Mouse (Mus musculus): ENCODE measurements around the gene Mettl7a1.

Gene Mettl7a1

GRCm38 (mm10) chr15:100290858-100291257 lies 13.1 kb upstream of the Mettl7a1 start:
- in situ Hi-C loops (cut with MboI; ENCODE audit: low pct_unique_long_range_greater_than_20kb in 1 of 2, low sequenced_read_pairs in 2 of 2, unreplicated experiment in 1 of 2), result no loop called here

DNA sequence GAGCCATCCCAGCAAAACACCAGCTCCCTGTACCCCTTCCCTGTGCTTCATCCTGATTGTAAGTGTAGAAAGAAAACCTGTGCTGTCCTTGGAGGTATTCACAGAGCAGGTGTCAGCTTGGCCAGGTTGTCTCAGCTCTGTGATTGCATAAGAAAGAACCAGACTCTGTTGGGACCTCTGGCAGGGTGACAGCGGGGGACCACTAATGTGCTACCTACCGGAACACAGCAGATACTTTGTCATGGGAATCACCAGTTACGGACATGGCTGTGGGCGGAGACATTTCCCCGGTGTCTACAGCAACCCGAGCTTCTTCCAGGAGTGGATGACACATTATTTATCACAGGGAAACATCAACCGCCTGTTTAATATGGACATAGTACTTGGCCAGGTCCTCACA lies 11.6 kb upstream of the Mettl7a1 start:
- in situ Hi-C loops (cut with MboI; ENCODE audit: low pct_unique_long_range_greater_than_20kb in 1 of 2, low sequenced_read_pairs in 2 of 2, unreplicated experiment in 1 of 2), result no loop called here

DNA sequence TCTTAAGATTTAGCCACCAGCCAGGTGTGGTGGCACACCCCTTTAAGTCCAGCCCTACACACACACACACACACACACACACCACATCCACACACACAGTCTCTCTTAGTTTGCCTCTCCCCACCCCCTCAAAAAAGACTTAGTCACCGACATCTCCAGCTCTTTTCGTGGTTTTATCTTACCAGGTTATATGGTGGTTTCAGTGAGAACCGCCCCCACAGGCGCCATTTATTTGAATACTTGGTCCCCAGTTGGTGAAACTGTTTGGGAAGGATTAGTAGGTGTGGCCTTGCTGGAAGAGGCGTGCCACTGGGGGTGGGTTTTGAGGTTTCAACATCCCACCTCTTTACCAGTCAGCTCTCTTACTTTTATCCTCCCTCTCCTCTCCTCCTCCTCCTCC lies 6.1 kb upstream of the Mettl7a1 start:
- in situ Hi-C loops (cut with MboI; ENCODE audit: low pct_unique_long_range_greater_than_20kb in 1 of 2, low sequenced_read_pairs in 2 of 2, unreplicated experiment in 1 of 2), result no loop called here

DNA sequence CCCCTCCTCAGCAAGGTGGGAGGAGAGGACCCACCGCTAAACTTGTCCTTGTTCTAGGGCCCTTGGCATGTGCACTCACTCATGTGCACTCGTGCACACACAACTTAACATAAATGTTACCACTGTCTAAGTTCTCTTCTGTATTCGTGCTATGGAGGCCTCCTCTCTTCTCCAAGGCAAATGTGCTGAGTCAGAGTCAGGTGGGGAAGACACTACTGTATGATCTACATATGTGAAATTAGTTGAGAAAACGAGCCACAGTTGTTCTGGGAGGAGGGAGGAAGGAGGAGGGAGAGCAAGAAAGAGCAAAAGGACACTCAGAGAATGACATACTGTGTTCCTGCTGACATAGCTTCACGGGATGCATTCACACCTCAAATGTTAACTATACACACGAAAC lies 3.4 kb upstream of the Mettl7a1 start:
- in situ Hi-C loops (cut with MboI; ENCODE audit: low pct_unique_long_range_greater_than_20kb in 1 of 2, low sequenced_read_pairs in 2 of 2, unreplicated experiment in 1 of 2), result loop anchor here (10.0 to 25.0 kb wide), 2 partner anchors 56 to 263 kb away; partner anchors contain the start of gene Dip2b (in 1 of the 2)

- in situ Hi-C loops (cut with MboI; ENCODE audit: low pct_unique_long_range_greater_than_20kb in 1 of 2, low sequenced_read_pairs in 2 of 2, unreplicated experiment in 1 of 2), result loop anchor here (10.0 to 25.0 kb wide), 2 partner anchors 57 to 264 kb away; partner anchors contain the start of gene Dip2b (in 1 of the 2)
Measured at GRCm38 (mm10) chr15:100301556-100301955, 2.4 kb upstream of the Mettl7a1 start.

- in situ Hi-C loops (cut with MboI; ENCODE audit: low pct_unique_long_range_greater_than_20kb in 1 of 2, low sequenced_read_pairs in 2 of 2, unreplicated experiment in 1 of 2), result loop anchor here (10.0 to 25.0 kb wide), 2 partner anchors 59 to 266 kb away; partner anchors contain the start of gene Dip2b (in 1 of the 2)
Measured at GRCm38 (mm10) chr15:100303428-100304018, 417 bp upstream of the Mettl7a1 start.

GRCm38 (mm10) chr15:100306201-100306600 lies 2.3 kb downstream of the Mettl7a1 start:
- in situ Hi-C loops (cut with MboI; ENCODE audit: low pct_unique_long_range_greater_than_20kb in 1 of 2, low sequenced_read_pairs in 2 of 2, unreplicated experiment in 1 of 2), result loop anchor here (10.0 to 25.0 kb wide), 2 partner anchors 61 to 269 kb away; partner anchors contain the start of gene Dip2b (in 1 of the 2)

- in situ Hi-C loops (cut with MboI; ENCODE audit: low pct_unique_long_range_greater_than_20kb in 1 of 2, low sequenced_read_pairs in 2 of 2, unreplicated experiment in 1 of 2), result loop anchor here (10.0 to 25.0 kb wide), 2 partner anchors 63 to 270 kb away; partner anchors contain the start of gene Dip2b (in 1 of the 2)
Measured at GRCm38 (mm10) chr15:100307438-100308096, 3.6 kb downstream of the Mettl7a1 start.

GRCm38 (mm10) chr15:100312346-100312745 lies 8.4 kb downstream of the Mettl7a1 start:
- in situ Hi-C loops (cut with MboI; ENCODE audit: low pct_unique_long_range_greater_than_20kb in 1 of 2, low sequenced_read_pairs in 2 of 2, unreplicated experiment in 1 of 2), result loop anchor here (5.0 to 25.0 kb wide), 2 partner anchors 45 to 275 kb away; partner anchors contain the start of gene Dip2b (in 1 of the 2)

- in situ Hi-C loops (cut with MboI; ENCODE audit: low pct_unique_long_range_greater_than_20kb in 1 of 2, low sequenced_read_pairs in 2 of 2, unreplicated experiment in 1 of 2), result loop anchor here (5.0 to 25.0 kb wide), 2 partner anchors 43 to 277 kb away; partner anchors contain the start of gene Dip2b (in 1 of the 2)
Measured at GRCm38 (mm10) chr15:100314448-100315145, 10.7 kb downstream of the Mettl7a1 start.

DNA sequence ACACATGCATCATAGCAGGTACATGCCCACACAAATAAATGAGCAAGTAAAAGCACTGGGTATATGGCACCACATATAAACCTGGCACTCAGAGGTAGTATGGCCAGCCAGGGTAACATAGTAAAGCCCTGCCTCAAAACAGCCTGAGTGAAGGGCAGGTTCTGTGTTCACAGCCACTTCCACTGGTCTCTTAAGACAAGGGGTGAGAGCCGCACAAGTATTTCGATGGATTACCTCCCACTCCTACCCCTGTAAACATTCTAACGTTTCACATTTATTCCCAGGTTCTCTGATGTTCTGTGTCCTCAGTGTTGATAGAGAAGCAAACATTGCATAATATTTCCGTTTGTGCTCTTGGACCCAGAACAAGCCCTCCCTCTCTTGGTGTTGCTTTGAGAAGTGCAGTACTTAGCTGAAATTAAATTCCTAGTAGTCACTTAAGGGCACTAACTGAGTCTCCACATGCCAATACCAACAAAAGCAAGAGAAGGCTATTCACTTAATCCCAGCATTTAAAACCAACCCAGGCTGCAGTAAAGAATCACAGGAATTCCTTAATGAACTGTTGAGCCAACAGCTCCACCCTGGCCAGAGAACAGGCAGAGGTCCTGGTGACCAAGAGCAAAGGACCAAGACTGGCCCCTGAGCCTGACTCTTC lies 14.2 kb downstream of the Mettl7a1 start:
- in situ Hi-C loops (cut with MboI; ENCODE audit: low pct_unique_long_range_greater_than_20kb in 1 of 2, low sequenced_read_pairs in 2 of 2, unreplicated experiment in 1 of 2), result loop anchor here in 1 of 2 experiments (25.0 kb wide), 1 partner anchor 281 kb away; the partner anchor contains the start of gene Dip2b

GRCm38 (mm10) chr15:100319884-100320283 lies 15.9 kb downstream of the Mettl7a1 start:
- in situ Hi-C loops (cut with MboI; ENCODE audit: low pct_unique_long_range_greater_than_20kb in 1 of 2, low sequenced_read_pairs in 2 of 2, unreplicated experiment in 1 of 2), result loop anchor here in 1 of 2 experiments (25.0 kb wide), 1 partner anchor 283 kb away; the partner anchor contains the start of gene Dip2b

DNA sequence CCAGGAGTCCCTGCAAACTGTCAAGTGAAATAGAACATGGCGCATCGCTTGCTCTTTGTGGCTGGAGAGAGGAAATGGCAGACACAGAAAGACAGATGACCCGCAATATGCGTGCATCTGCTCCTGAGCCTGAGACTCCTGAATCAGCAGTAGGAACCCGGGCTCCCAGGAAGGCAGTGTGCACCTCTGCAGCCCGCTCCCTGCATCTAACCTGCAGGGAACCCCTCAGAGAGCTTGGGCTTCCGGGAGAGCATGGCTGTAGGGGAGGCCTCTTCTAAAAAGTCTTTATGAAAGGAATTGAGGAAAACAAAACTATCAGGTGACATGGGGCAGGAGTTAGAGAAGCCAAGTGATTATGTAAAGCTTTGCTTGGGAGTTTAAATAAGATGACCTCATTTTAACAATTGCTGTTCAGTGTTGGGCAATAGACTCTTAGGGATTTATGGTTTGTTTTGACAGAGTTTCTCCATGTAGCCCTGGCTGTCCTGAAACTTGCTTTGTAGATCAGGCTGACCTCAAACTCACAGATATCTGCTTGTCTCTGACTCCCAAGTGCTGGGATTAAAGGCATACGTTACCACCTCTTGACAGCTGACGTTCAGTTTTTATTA lies 16.5 kb downstream of the Mettl7a1 start:
- in situ Hi-C loops (cut with MboI; ENCODE audit: low pct_unique_long_range_greater_than_20kb in 1 of 2, low sequenced_read_pairs in 2 of 2, unreplicated experiment in 1 of 2), result loop anchor here in 1 of 2 experiments (25.0 kb wide), 1 partner anchor 283 kb away; the partner anchor contains the start of gene Dip2b

- in situ Hi-C loops (cut with MboI; ENCODE audit: low pct_unique_long_range_greater_than_20kb in 1 of 2, low sequenced_read_pairs in 2 of 2, unreplicated experiment in 1 of 2), result loop anchor here in 1 of 2 experiments (25.0 kb wide), 1 partner anchor 284 kb away; the partner anchor contains the start of gene Dip2b
Measured at GRCm38 (mm10) chr15:100321134-100321533, 17.2 kb downstream of the Mettl7a1 start.

- in situ Hi-C loops (cut with MboI; ENCODE audit: low pct_unique_long_range_greater_than_20kb in 1 of 2, low sequenced_read_pairs in 2 of 2, unreplicated experiment in 1 of 2), result loop anchor here in 1 of 2 experiments (25.0 kb wide), 1 partner anchor 287 kb away; the partner anchor contains the start of gene Dip2b
Measured at GRCm38 (mm10) chr15:100324021-100324591, 20.2 kb downstream of the Mettl7a1 start.

DNA sequence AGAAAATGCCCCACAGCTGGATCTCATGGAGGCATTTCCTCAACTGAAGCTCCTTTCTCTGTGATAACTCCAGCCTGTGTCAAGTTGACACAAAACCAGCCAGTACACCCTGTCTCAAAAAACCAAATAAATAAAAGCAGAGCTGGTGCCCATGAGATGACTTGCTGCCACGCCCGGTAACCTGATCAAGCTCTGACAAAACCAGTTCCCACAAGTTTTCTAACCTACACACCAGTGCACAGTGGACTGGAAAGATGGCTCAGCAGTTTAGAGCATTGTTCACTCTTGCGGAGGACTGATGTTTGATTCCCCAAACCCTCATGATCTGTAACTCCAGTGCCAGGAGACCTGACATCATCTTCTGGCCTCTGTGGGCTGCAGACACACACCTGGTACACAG lies 21.3 kb downstream of the Mettl7a1 start:
- in situ Hi-C loops (cut with MboI; ENCODE audit: low pct_unique_long_range_greater_than_20kb in 1 of 2, low sequenced_read_pairs in 2 of 2, unreplicated experiment in 1 of 2), result loop anchor here in 1 of 2 experiments (5.0 kb wide), 1 partner anchor 288 kb away; the partner anchor contains the start of gene Dip2b

DNA sequence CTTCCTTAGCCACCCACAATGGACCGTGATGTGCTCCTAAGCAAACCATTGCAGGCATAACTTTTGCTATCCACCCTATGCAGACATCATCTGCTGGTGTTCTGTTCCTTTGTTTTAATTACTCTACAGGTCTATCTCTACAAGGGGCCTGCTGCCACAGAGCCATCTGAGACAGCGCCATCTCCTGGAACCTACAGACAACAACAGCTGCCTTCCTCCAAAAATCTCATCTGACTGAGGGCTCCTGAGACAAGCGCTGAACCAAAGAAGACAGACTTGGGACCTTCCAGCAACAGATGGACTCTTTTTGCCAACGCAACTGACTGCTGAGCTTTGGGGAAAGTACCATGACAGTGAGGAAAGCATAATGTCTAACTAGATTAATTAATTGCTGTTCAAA lies 24.1 kb downstream of the Mettl7a1 start:
- in situ Hi-C loops (cut with MboI; ENCODE audit: low pct_unique_long_range_greater_than_20kb in 1 of 2, low sequenced_read_pairs in 2 of 2, unreplicated experiment in 1 of 2), result loop anchor here in 1 of 2 experiments (5.0 kb wide), 1 partner anchor 291 kb away; the partner anchor contains the start of gene Dip2b

All from mouse embryonic stem cell (cell line).